Mouse (Mus musculus): ENCODE results near the gene Mucl3.

DNA sequence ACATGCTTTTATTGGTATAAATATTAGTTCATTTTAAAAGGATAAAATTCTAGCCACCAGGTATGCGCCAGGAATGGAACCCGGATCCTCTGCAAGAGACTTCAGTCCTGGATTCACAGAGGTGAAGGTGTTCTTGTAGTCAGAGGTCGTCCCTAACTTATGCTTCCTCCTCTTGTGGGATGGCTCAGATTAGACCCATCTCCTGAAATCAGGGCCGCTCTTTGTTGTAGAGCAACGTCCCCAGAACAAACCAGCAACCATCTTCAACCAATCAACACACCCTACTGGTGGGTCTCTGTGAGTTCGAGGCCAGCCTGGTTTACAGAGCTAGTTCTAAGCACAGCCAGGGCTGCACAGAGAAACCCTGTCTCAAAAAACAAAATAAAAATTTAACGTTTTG, 49.0 kb downstream of the Mucl3 start:
- TF ChIP-seq POLR2A (IDR thresholded peaks at IDR 0.05; ENCODE audit: borderline replicate concordance, low read depth, low read length) (no peak), CTCF (IDR thresholded peaks at IDR 0.05; ENCODE audit: low read depth, low read length) (no peak)
